Mouse (Mus musculus) limb, embryonic 14.5 days (tissue): Measurements from ENCODE around the gene Dpm2. TPM values are rescaled to one million over a fixed set of nuclear protein-coding genes. Genes with fewer than 3 reads are reported as not detected.

Experiments used
- ATAC-seq: fragments of 200-750 bp; cut with Nextera tagmentation; 2 replicates; pipeline ENCODE4 v1.8.0; 2017; ENCODE audit warnings: low read depth, moderate number of reproducible peaks, moderate TSS enrichment; ENCODE audit not compliant: low FRiP score
- DNase-seq: peaks from one replicate; pipeline ENCODE4 v3.0.0-alpha.2; 2015; ENCODE audit warnings: low spot score
- H3K27ac ChIP-seq: fragments of 300-500 bp; sonication (generic); replicated peaks from 2 replicates; pipeline ENCODE4 v1.5.1; 2014; ENCODE audit warnings: low read depth, mild to moderate bottlenecking, low read length, moderate library complexity, mixed read lengths
- H3K27me3 ChIP-seq: fragments of 300-500 bp; sonication (generic); 2 replicates; pipeline ENCODE4 v1.6.1; 2014; ENCODE audit warnings: low read length, mixed read lengths; ENCODE audit not compliant: control insufficient read depth, insufficient read depth
- H3K36me3 ChIP-seq: fragments of 300-500 bp; sonication (generic); 2 replicates; pipeline ENCODE4 v1.6.1; 2014; ENCODE audit warnings: mild to moderate bottlenecking, low read length, moderate library complexity, mixed read lengths; ENCODE audit not compliant: control insufficient read depth, insufficient read depth
- H3K4me1 ChIP-seq: fragments of 300-500 bp; sonication (generic); 2 replicates; pipeline ENCODE4 v1.6.1; 2014; ENCODE audit warnings: antibody characterized with exemption, low read length, mixed read lengths; ENCODE audit not compliant: control insufficient read depth, insufficient read depth
- H3K4me2 ChIP-seq: fragments of 300-500 bp; sonication (generic); replicated peaks from 2 replicates; pipeline ENCODE4 v1.6.1; 2014; ENCODE audit warnings: low read depth, mild to moderate bottlenecking, low read length, moderate library complexity; ENCODE audit not compliant: severe bottlenecking
- H3K4me3 ChIP-seq: fragments of 300-500 bp; sonication (generic); replicated peaks from 2 replicates; pipeline ENCODE4 v1.5.1; 2014; ENCODE audit warnings: low read length
- H3K9ac ChIP-seq: fragments of 300-500 bp; sonication (generic); 2 replicates; pipeline ENCODE4 v1.6.1; 2014; ENCODE audit warnings: mild to moderate bottlenecking, low read depth, low read length, moderate library complexity; ENCODE audit not compliant: severe bottlenecking
- H3K9me3 ChIP-seq: fragments of 300-500 bp; sonication (generic); 2 replicates; pipeline ENCODE4 v1.6.1; 2016; ENCODE audit warnings: low read length; ENCODE audit not compliant: control insufficient read depth
- POLR2A ChIP-seq: fragments of 200-500 bp; IDR thresholded peaks from 2 replicates; pipeline ENCODE4 v1.8.0; 2012; ENCODE audit warnings: inconsistent platforms, mild to moderate bottlenecking, moderate library complexity, borderline replicate concordance; ENCODE audit not compliant: insufficient read depth, insufficient read length; ENCODE audit errors: extremely low read depth
- WGBS: fragments of 180-500 bp; shearing (Covaris S2); extraction: QIAGEN DNeasy Blood & Tissue Kit; methylation state at CpG from one replicate; pipeline ENCODE4 v1.1.7; 2014; 5-methylcytosine and 5-hydroxymethylcytosine counted together
- polyA plus RNA-seq, 2 experiments: library from polyadenylated mRNA; depleted of rRNA in 1 of 2; stranded (reverse) in 1 of 2; unstranded in 1 of 2; fragments of >200 nt; fragmentation: Nextera tagmentation in 1 of 2; extraction: Ambion mirVana in 1 of 2; gene quantifications; 2 replicates each; pipeline versions ENCODE4 v1.2.1 to v1.2.3; 2012 to 2014

Dpm2 gene
- polyA plus RNA-seq, 2 experiments: 122 to 146 TPM

DNA sequence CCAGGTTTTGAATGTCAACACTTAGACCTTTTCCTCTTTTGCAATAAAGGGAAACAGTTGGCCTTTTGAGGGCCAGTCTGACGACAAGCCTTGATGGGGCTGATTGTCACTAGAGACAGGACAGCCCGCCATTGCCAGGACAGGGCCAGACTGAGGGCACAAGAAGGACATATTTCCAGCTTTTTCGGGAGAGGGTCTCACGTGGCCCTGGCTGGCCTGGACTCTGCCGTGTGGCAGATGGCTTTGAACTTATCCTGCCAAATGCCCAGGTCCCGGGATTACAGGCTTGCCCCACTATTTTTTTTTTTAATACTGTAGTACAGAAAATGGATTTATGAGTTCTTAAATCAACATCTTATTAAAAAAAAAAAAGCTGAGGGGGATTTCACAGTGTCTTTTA lies 20.6 kb downstream of the Dpm2 start:
- ATAC-seq: no peak
- Histone ChIP-seq H3K4me1 (peaks cover 20% of the 10 kb centered on the region), H3K4me3 (no peak overlapping the region), H3K27me3 (no peaks in the 10 kb centered on the region), H3K27ac (no peak overlapping the region), H3K4me2 (no peak overlapping the region), H3K36me3 (peaks cover 25% of the 10 kb centered on the region), H3K9me3 (no peaks in the 10 kb centered on the region), H3K9ac (no peak overlapping the region)
- 49% methylated on average over 6 of the region's 6 CpGs for WGBS
- TF ChIP-seq POLR2A: no peak
- DNase-seq: no peak

- Histone ChIP-seq H3K27ac (no peak overlapping the region), H3K9ac (no peak overlapping the region), H3K4me1 (peaks cover 9% of the 10 kb centered on the region; the same call in 1 of the 2 replicates), H3K27me3 (no peaks in the 10 kb centered on the region), H3K36me3 (peaks cover 35% of the 10 kb centered on the region), H3K9me3 (no peaks in the 10 kb centered on the region), H3K4me2 (no peak overlapping the region), H3K4me3 (no peak overlapping the region)
- DNase-seq (no peak), ATAC-seq (no peak)
- no peak for TF ChIP-seq POLR2A
- WGBS: 89% methylated on average over 13 of the region's 13 CpGs
Measured at GRCm38 (mm10) chr2:32596725-32597124, 26.1 kb downstream of the Dpm2 start.

GRCm38 (mm10) chr2:32597248-32597647 lies 26.6 kb downstream of the Dpm2 start:
- no peak for TF ChIP-seq POLR2A
- ATAC-seq (no peak), DNase-seq (no peak)
- no peaks in the 10 kb centered on the region for H3K9me3 ChIP-seq
- no peak overlapping the region for H3K4me2 ChIP-seq
- H3K9ac ChIP-seq: no peak overlapping the region
- H3K27ac ChIP-seq: no peak overlapping the region
- no peaks in the 10 kb centered on the region for H3K27me3 ChIP-seq
- 85% methylated on average over 5 of the region's 5 CpGs for WGBS
- no peak overlapping the region for H3K4me3 ChIP-seq
- H3K4me1 ChIP-seq: peaks cover 11% of the 10 kb centered on the region; the same call in 1 of the 2 replicates
- peaks cover 35% of the 10 kb centered on the region for H3K36me3 ChIP-seq

GRCm38 (mm10) chr2:32597699-32598098 lies 27.0 kb downstream of the Dpm2 start:
- H3K4me2 ChIP-seq: no peak overlapping the region
- no peaks in the 10 kb centered on the region for H3K9me3 ChIP-seq
- 93% methylated on average over 5 of the region's 5 CpGs for WGBS
- ATAC-seq: no peak
- no peak overlapping the region for H3K9ac ChIP-seq
- peaks cover 33% of the 10 kb centered on the region for H3K36me3 ChIP-seq
- peaks cover 11% of the 10 kb centered on the region; the same call in 1 of the 2 replicates for H3K4me1 ChIP-seq
- H3K27me3 ChIP-seq: no peaks in the 10 kb centered on the region
- no peak for DNase-seq
- TF ChIP-seq POLR2A: no peak
- H3K4me3 ChIP-seq: no peak overlapping the region
- no peak overlapping the region for H3K27ac ChIP-seq

DNA sequence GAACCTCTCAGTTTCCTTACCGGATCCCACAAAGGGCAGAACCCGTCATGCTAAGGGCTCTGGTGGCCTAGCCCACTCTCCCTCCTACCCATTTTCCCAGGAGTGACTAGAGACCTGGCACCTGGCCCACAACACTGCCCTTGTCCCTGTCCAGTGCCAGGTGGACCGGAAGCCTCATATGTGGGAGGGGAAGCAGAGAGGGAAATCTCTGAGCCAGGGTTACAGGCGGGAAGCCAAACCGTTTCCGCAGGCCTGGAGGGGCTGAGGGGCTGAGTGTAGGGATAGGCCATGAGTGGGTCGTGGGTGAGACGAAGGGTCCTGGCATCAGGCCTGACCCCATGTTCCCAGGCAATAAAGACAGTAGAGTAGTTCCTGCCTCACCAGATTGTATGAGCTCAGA lies 27.8 kb downstream of the Dpm2 start:
- Histone ChIP-seq H3K36me3 (peaks cover 32% of the 10 kb centered on the region), H3K4me1 (peaks cover 11% of the 10 kb centered on the region; the same call in 1 of the 2 replicates), H3K27ac (no peak overlapping the region), H3K9ac (no peak overlapping the region), H3K9me3 (no peaks in the 10 kb centered on the region), H3K4me2 (no peak overlapping the region), H3K27me3 (no peaks in the 10 kb centered on the region), H3K4me3 (no peak overlapping the region)
- no peak for ATAC-seq
- no peak for DNase-seq
- WGBS: 83% methylated on average over 8 of the region's 8 CpGs
- TF ChIP-seq POLR2A: no peak

- peaks cover 11% of the 10 kb centered on the region; the same call in 1 of the 2 replicates for H3K4me1 ChIP-seq
- WGBS: 90% methylated on average over 3 of the region's 3 CpGs
- ATAC-seq: no peak
- H3K36me3 ChIP-seq: peaks cover 25% of the 10 kb centered on the region
- peak within 1 kb of the TSS; percentile 1; the same call in 1 of the 2 replicates for H3K9ac ChIP-seq
- H3K27me3 ChIP-seq: no peaks in the 10 kb centered on the region
- H3K27ac ChIP-seq: no peak within 1 kb of the TSS
- H3K4me3 ChIP-seq: no peak within 1 kb of the TSS
- no peak for DNase-seq
- H3K9me3 ChIP-seq: no peaks in the 10 kb centered on the region
- H3K4me2 ChIP-seq: no peak within 1 kb of the TSS
- no peak for TF ChIP-seq POLR2A
Measured at GRCm38 (mm10) chr2:32599409-32599808, 28.8 kb downstream of the Dpm2 start, which contains the start of gene St6galnac6. Gene St6galnac6, plus strand, starts transcription at chr2:32599709.
